ENCODE assay signal across 11 mouse cellular contexts in the genomic region with DNA sequence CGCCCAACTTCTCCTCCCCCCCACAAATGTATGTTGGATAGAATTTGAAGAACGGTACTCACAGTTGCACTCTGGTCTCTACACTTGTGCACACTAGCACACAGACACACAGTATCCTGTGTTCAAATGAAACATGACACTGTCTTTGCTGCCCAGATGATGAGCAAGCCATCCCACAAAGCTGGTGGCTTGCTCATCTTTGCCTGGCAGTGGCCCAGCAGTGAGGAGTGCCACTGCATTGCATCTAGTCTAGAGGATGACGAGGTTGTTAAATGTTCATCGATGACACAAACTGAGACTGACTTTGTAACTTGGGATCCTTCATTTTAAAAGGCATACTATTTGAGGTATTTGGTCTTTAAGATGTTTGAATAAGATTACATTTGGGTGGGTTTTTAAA. TPM values are rescaled to one million over a fixed set of nuclear protein-coding genes. Genes with fewer than 3 reads are reported as not detected.
DNase-seq lines count a peak whose midpoint lies in the region.
"Had no signal": no experiment of that assay in that cellular context is flagged by ENCODE, and none has a peak within 500 bp of the region (broad histone marks: within the 10 kb centered on the region; RNA-seq: fewer than 3 reads in every experiment).

No protein-coding gene starts in this region.

- DNase-seq in layer of hippocampus, adult 11-12 months (ENCODE audit: low spot score) = peak; percentile 30
- DNase-seq in layer of hippocampus, adult 9-10 months (ENCODE audit: low spot score) = no peak
- peak; percentile 86 for DNase-seq in 3T3-L1 (ENCODE audit: low read depth, low spot score)
- peak; percentile 62 for DNase-seq in Muller cell, postnatal 12 days (ENCODE audit: inconsistent ontology term)
- DNase-seq in layer of hippocampus, adult 9-11 months = peak; percentile 24
- DNase-seq in cerebellum, adult 11-12 months = no peak
- no peak for DNase-seq in heart, postnatal 10 days
- DNase-seq: cerebellum, postnatal 25 days; heart, adult 2 months; midbrain, embryonic 14.5 days had no signal

- intact Hi-C loops in heart, postnatal 10 days (cut with DNase I) = no loop called here

RNA-seq across cellular contexts. Expression of a gene that starts 20.6 kb away (rescaled TPM):
- 10 to 100 TPM; 12.1 to 12.4 TPM for total RNA-seq in heart, postnatal 10 days (2021)

RNA-seq across cellular contexts. Expression of a gene that starts 46.3 kb away (rescaled TPM):
- total RNA-seq in heart, postnatal 10 days (2021) = under 1 TPM in 1 of 2 experiments, not detected in 1; 0.14 TPM
- total RNA-seq: megakaryocyte progenitor cell, adult 5-6 weeks had no signal

RNA-seq across cellular contexts. Expression of a gene that starts 49.6 kb away (rescaled TPM):
- total RNA-seq in heart, postnatal 10 days (2021) = 100 to 1,000 TPM; 161 to 198 TPM

Comparison
In these comparisons a context has a peak if more than half of its experiments do, and no peak if none do; other contexts are left out.
1. DNase-seq: peak in layer of hippocampus, adult 11-12 months (single experiment), 3T3-L1 (single experiment), Muller cell, postnatal 12 days (single experiment) and layer of hippocampus, adult 9-11 months (single experiment); none in layer of hippocampus, adult 9-10 months (single experiment), cerebellum, adult 11-12 months (single experiment) and heart, postnatal 10 days (0 of 2).